Mouse (Mus musculus) embryo, embryonic 11 days (tissue): Measurements from ENCODE around the gene Trim25.

Experiments used
- DNase-seq: peaks from one replicate; pipeline ENCODE4 v3.0.0-alpha.2; 2015

Gene Trim25

GRCm38 (mm10) chr11:89067301-89067822 lies 68.2 kb downstream of the Trim25 start:
- no peak for DNase-seq

- DNase-seq: peak; percentile 19
These were observed 68.8 kb downstream of the Trim25 start for GRCm38 (mm10) chr11:89067871-89068490.

DNA sequence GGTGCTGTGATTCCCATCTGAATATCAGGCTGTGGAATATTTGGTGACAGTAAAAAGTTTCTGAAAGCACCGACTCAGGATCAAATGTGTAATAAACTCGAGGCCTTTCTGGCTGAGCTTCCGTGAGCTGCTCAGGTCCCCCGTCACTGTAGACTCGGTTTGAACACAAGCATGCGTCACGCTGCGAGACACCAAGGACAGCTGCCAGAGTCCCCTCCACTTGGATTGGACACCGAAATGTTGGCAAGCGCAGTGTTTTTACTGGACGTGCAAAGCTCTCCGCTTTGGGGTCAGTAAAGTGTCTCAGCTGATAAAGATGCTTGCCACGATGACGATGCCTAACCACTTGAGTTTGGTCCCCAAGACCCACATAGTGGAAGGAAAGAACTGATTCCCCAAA lies 69.5 kb downstream of the Trim25 start:
- no peak for DNase-seq

DNA sequence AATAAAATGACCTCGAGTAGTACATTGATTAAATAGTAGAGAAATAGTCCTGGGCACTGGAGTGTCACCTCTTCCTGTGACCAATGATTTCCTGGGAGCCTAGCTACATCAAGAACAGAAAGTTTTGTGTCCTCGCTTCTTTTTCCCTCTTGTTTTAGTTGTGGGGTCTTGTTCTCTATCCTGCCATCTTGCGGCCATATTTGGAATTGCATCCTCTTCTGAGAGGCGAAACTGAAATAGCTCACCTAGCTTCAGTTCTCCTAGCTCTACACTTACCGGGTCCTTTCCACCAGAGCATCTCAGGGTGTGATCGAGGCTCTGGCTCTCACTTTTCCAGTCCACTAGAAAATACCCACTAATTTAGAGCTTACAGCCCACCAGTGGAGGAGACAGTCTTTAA lies 70.1 kb downstream of the Trim25 start:
- peak; percentile 72 for DNase-seq
